Mouse (Mus musculus) myocyte (in vitro differentiated cells): ENCODE measurements around the gene Phpt1. TPM values are rescaled to one million over a fixed set of nuclear protein-coding genes. Genes with fewer than 3 reads are reported as not detected.

Experiments
- H3K27me3 ChIP-seq: one replicate; pipeline ENCODE4 v1.6.1; 2011; ENCODE audit not compliant: control insufficient read depth, insufficient read depth, insufficient read length
- H3K36me3 ChIP-seq: one replicate; pipeline ENCODE4 v1.6.1; 2011; ENCODE audit not compliant: control insufficient read depth, insufficient read depth
- H3K4me2 ChIP-seq: one replicate; pipeline ENCODE4 v1.6.1; 2011; ENCODE audit warnings: low read depth, control low read depth
- H3K4me3 ChIP-seq: one replicate; pipeline ENCODE4 v1.5.1; 2011; ENCODE audit warnings: mild to moderate bottlenecking, control low read depth, moderate library complexity
- H3K79me2 ChIP-seq: one replicate; pipeline ENCODE4 v1.6.1; 2011; ENCODE audit not compliant: control insufficient read depth, insufficient read depth
- H3ac ChIP-seq: one replicate; pipeline ENCODE4 v1.6.1; 2011; ENCODE audit not compliant: control insufficient read depth, insufficient read length
- CEBPB ChIP-seq: IDR thresholded peaks from 2 replicates; pipeline ENCODE4 v1.6.1; 2011; ENCODE audit warnings: mild to moderate bottlenecking, moderate library complexity; ENCODE audit not compliant: poor library complexity, insufficient read depth, severe bottlenecking
- E2F4 ChIP-seq: IDR thresholded peaks from one replicate; pipeline ENCODE4 v1.6.1; 2011; ENCODE audit warnings: mild to moderate bottlenecking, control low read depth, moderate library complexity; ENCODE audit not compliant: insufficient read depth
- MAX ChIP-seq: IDR thresholded peaks from one replicate; pipeline ENCODE4 v1.6.1; 2011; ENCODE audit warnings: low read depth, mild to moderate bottlenecking, control low read depth
- MYOD1 ChIP-seq, 3 experiments: IDR thresholded peaks; one replicate each; pipeline ENCODE4 v1.6.1; 2011; ENCODE audit warnings: control low read depth in 2 of 3, low read depth in 2 of 3, mild to moderate bottlenecking in 2 of 3, moderate library complexity in 1 of 3; ENCODE audit not compliant: insufficient read length in 2 of 3, control insufficient read depth in 1 of 3
- MYOG ChIP-seq, 3 experiments: IDR thresholded peaks; one replicate each; pipeline ENCODE4 v1.6.1; 2011; ENCODE audit warnings: control low read depth in 2 of 3, low read depth in 2 of 3, mild to moderate bottlenecking in 2 of 3; ENCODE audit not compliant: insufficient read length in 2 of 3, control insufficient read depth in 1 of 3, insufficient read depth in 1 of 3
- POLR2A ChIP-seq: IDR thresholded peaks from one replicate; pipeline ENCODE4 v1.6.1; 2011; ENCODE audit warnings: low read depth, mild to moderate bottlenecking, control low read depth, moderate library complexity; ENCODE audit not compliant: insufficient read length
- POLR2AphosphoS2 ChIP-seq: IDR thresholded peaks from one replicate; pipeline ENCODE4 v1.6.1; 2011; ENCODE audit warnings: low read depth, control low read depth; ENCODE audit not compliant: insufficient read length
- REST ChIP-seq: IDR thresholded peaks from one replicate; pipeline ENCODE4 v1.6.1; 2011; ENCODE audit warnings: mild to moderate bottlenecking, control low read depth, moderate library complexity; ENCODE audit not compliant: insufficient read depth, insufficient read length
- SRF ChIP-seq: IDR thresholded peaks from one replicate; pipeline ENCODE4 v1.6.1; 2011; ENCODE audit warnings: low read depth; ENCODE audit not compliant: control insufficient read depth, insufficient read length
- TCF12 ChIP-seq: IDR thresholded peaks from one replicate; pipeline ENCODE4 v1.6.1; 2011; ENCODE audit warnings: mild to moderate bottlenecking, control low read depth; ENCODE audit not compliant: poor library complexity, insufficient read depth, severe bottlenecking
- TCF3 ChIP-seq: IDR thresholded peaks from one replicate; pipeline ENCODE4 v1.6.1; 2011; ENCODE audit warnings: low read depth, control low read depth; ENCODE audit not compliant: insufficient read length
- USF1 ChIP-seq: IDR thresholded peaks from one replicate; pipeline ENCODE4 v1.6.1; 2011; ENCODE audit warnings: low read depth, mild to moderate bottlenecking, control low read depth, moderate library complexity
- polyA plus RNA-seq: library from polyadenylated mRNA; unstranded; fragments of >200 nt; fragmentation: generic; extraction: Trizol; gene quantifications from one replicate; pipeline ENCODE4 v1.2.1, GENCODE M21; 2012; ENCODE audit warnings: missing spikeins

The Phpt1 gene
- polyA plus RNA-seq, 1 experiment, result 108 TPM

DNA sequence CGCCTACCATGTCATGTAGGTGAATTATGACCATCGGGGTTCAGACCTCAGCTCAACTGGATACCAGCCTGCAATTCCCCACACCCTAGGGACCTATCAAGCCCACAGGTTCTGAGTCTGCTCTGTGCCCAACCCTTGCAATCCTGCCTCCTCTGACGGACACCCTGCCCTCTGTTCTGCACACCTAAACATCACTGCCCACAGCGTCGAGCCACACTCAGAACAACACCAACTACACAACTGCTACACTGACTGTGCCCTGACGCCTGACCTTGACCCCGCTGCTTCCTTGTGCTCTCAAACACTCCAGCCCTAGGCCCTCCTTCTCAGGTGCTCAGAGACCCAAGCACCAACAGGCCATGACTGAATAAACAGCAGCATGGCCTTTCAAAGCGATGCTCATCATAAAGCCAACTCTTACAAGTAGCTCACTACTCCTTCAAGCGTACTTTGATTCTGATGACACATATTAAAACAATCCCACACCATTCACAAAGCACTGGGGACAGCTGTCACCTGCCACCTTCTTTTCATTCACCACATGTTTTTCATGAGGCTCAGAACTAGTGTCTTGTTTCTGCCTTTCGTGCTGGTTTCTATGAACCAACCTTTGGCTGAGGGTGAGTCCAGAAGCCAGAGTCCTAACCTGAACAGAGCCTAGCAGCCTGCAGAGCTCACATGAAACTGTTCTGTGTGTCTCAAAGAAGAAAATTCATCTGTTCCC is 33.2 kb downstream of the Phpt1 start:
- Histone ChIP-seq H3K4me2 (peak overlapping the region; percentile 26), H3K79me2 (peaks cover 94% of the 10 kb centered on the region), H3K27me3 (no peaks in the 10 kb centered on the region), H3K4me3 (no peak overlapping the region), H3K36me3 (peaks cover 21% of the 10 kb centered on the region), H3ac (no peak overlapping the region)
- TF ChIP-seq CEBPB, result no peak
- no peak for TF ChIP-seq REST
- TF ChIP-seq POLR2A, result no peak
- TF ChIP-seq MAX, result no peak
- TF ChIP-seq TCF3, result no peak
- TF ChIP-seq MYOD1 (IDR thresholded peaks at IDR 0.05; ENCODE audit: control insufficient read depth in 1 of 3, insufficient read length in 2 of 3, low read depth in 2 of 3), result peak; percentile 46 to 89 (median 79)
- peak; percentile 72 for TF ChIP-seq TCF12
- TF ChIP-seq SRF, result no peak
- peak; percentile 18 for TF ChIP-seq POLR2AphosphoS2
- TF ChIP-seq E2F4, result no peak
- peak in 2 of 3 experiments; percentile 54 to 83 for TF ChIP-seq MYOG (IDR thresholded peaks at IDR 0.05; ENCODE audit: control insufficient read depth in 1 of 3, insufficient read depth in 1 of 3, insufficient read length in 2 of 3, low read depth in 2 of 3)

DNA sequence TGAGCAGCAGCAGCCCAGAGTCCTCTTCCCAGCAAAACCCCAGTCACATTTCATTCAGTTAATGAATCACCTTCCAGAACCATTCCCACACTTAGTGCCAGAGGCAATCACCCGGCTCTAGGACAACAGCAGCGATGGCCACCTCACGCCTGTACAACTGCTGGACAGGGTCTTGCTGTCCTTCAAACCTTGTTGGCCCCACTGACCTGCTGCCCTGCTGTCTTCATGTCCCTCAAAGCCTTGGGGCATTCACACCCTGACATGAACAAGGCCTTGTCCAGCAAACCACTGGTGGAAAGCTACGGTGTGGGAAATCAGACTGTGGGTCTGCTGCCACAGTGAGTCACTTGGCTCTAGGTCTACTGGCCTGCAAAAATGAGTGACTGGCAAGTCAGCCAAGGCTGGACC is 34.5 kb downstream of the Phpt1 start:
- H3K36me3 ChIP-seq, result peaks cover 27% of the 10 kb centered on the region
- TF ChIP-seq MYOG (IDR thresholded peaks at IDR 0.05; ENCODE audit: control insufficient read depth in 1 of 3, insufficient read depth in 1 of 3, insufficient read length in 2 of 3, low read depth in 2 of 3) (no peak), POLR2AphosphoS2 (no peak), MAX (no peak), MYOD1 (IDR thresholded peaks at IDR 0.05; ENCODE audit: control insufficient read depth in 1 of 3, insufficient read length in 2 of 3, low read depth in 2 of 3) (no peak), SRF (no peak), CEBPB (no peak), TCF3 (no peak), POLR2A (no peak), USF1 (no peak), E2F4 (no peak), TCF12 (no peak)
- no peak overlapping the region for H3ac ChIP-seq
- no peak overlapping the region for H3K4me3 ChIP-seq
- H3K4me2 ChIP-seq, result peak overlapping the region; percentile 20
- peaks cover 84% of the 10 kb centered on the region for H3K79me2 ChIP-seq
- H3K27me3 ChIP-seq, result no peaks in the 10 kb centered on the region

DNA sequence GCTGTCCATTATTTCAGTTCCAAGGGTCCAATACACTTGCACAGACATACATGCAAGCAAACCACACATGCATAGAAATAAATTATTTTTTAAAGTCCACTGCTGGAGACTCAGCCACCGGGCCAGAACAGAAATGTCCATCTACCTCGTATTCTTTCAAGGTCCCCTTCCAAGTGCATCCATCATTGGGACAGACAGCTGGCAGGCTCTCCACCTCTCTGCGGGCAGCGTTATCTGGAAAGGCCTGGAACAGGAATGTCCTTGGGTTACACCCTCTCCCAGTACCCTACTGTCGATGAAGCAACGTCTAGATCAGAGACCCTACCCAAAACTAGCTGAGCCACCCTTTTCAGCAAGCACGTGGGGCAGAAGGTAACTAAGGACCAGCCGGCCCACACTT is 38.5 kb downstream of the Phpt1 start:
- Histone ChIP-seq H3ac (no peak overlapping the region), H3K4me3 (no peak overlapping the region), H3K27me3 (no peaks in the 10 kb centered on the region), H3K36me3 (peaks cover 43% of the 10 kb centered on the region), H3K4me2 (no peak overlapping the region), H3K79me2 (peaks cover 67% of the 10 kb centered on the region)
- TF ChIP-seq MAX (no peak), MYOG (IDR thresholded peaks at IDR 0.05; ENCODE audit: control insufficient read depth in 1 of 3, insufficient read depth in 1 of 3, insufficient read length in 2 of 3, low read depth in 2 of 3) (peak in 1 of 3 experiments; percentile 21)

DNA sequence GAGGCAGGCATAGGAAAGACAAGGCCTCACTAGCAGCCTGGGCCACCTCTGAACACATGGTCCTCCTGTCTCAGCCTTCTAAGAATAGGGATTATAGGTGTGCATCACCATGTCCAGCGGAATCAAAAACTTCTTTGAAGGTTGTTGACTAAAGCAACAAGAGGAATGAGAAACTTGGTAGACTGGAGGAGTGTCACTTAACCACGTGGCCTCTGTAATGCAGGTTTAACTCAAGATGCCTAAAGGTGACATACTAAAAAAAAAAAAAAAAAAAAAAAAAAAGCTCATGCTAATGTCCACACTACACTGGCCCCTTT is 40.2 kb downstream of the Phpt1 start:
- peak overlapping the region; percentile 58 for H3K4me2 ChIP-seq
- no peaks in the 10 kb centered on the region for H3K27me3 ChIP-seq
- no peak overlapping the region for H3K4me3 ChIP-seq
- TF ChIP-seq MYOG (IDR thresholded peaks at IDR 0.05; ENCODE audit: control insufficient read depth in 1 of 3, insufficient read depth in 1 of 3, insufficient read length in 2 of 3, low read depth in 2 of 3) (no peak), USF1 (no peak), MAX (no peak), TCF12 (no peak), MYOD1 (IDR thresholded peaks at IDR 0.05; ENCODE audit: control insufficient read depth in 1 of 3, insufficient read length in 2 of 3, low read depth in 2 of 3) (no peak), E2F4 (no peak), SRF (no peak), POLR2AphosphoS2 (no peak), TCF3 (no peak), CEBPB (no peak), POLR2A (no peak), REST (no peak)
- H3K79me2 ChIP-seq, result peaks cover 54% of the 10 kb centered on the region
- H3K36me3 ChIP-seq, result peaks cover 53% of the 10 kb centered on the region
- H3ac ChIP-seq, result no peak overlapping the region

DNA sequence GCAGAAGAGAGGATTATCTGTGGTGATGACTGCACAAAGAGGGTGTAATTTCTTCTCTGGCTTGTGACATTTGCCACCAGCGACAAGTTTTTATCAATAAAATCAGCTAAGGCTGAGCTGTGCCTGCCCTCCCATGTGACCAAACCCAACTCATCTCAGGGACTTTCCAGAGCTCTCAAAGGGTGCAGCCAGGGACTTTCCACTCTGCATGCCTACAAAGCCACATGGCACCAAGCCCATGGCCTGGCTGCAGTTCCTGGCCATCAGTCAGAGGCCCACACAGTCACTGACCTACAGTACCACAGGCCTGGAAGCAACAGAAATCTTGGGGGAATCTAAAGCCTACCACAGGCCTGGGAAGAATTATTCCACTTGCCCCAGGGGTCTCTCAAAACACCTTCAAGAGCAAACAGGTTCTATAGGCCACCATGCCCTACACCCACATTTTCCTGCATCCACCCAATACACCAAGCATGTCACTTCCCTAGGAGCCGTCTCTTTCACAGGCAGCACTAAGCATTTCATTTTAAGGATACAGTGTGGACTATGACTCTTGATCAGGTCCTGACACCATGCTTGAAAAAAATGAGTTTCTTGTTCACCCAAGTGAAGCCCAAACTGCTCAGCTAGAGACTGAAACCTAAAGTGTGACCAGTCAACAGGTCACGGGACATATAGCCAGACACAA is 40.7 kb downstream of the Phpt1 start:
- H3K36me3 ChIP-seq, result peaks cover 58% of the 10 kb centered on the region
- TF ChIP-seq CEBPB, result 0 out of 2 replicates have a peak, but pooled peaks have one; percentile 12
- no peak for TF ChIP-seq REST
- no peak for TF ChIP-seq POLR2AphosphoS2
- peak; percentile 37 for TF ChIP-seq POLR2A
- peak; percentile 93 for TF ChIP-seq USF1
- TF ChIP-seq SRF, result no peak
- TF ChIP-seq MYOG (IDR thresholded peaks at IDR 0.05; ENCODE audit: control insufficient read depth in 1 of 3, insufficient read depth in 1 of 3, insufficient read length in 2 of 3, low read depth in 2 of 3), result peak in 1 of 3 experiments; percentile 83
- TF ChIP-seq MAX, result no peak
- no peak for TF ChIP-seq TCF3
- TF ChIP-seq TCF12, result no peak
- peak in 2 of 3 experiments; percentile 21 to 68 for TF ChIP-seq MYOD1 (IDR thresholded peaks at IDR 0.05; ENCODE audit: control insufficient read depth in 1 of 3, insufficient read length in 2 of 3, low read depth in 2 of 3)
- no peak for TF ChIP-seq E2F4
- no peaks in the 10 kb centered on the region for H3K27me3 ChIP-seq
- peak overlapping the region; percentile 58 for H3K4me2 ChIP-seq
- H3K4me3 ChIP-seq, result no peak overlapping the region
- H3K79me2 ChIP-seq, result peaks cover 49% of the 10 kb centered on the region
- H3ac ChIP-seq, result no peak overlapping the region
